Mouse (Mus musculus) liver, embryonic 11.5 days (tissue): ENCODE results near the gene Tnrc6b. TPM values are rescaled to one million over a fixed set of nuclear protein-coding genes. Genes with fewer than 3 reads are reported as not detected.
A peak's percentile ranks its signal among the peaks of the same experiment; 100 is the strongest.
"Not testable (repeated sequence)": the region's sequence is repeated elsewhere in the genome, so short reads cannot be mapped to it uniquely, and the experiment has no call there.

Experiments
- ATAC-seq: fragments of 200-750 bp; cut with Nextera tagmentation; replicated peaks from 2 replicates; pipeline ENCODE4 v1.8.0; 2017; ENCODE audit warnings: moderate number of reproducible peaks, mild to moderate bottlenecking, moderate TSS enrichment, moderate library complexity; ENCODE audit not compliant: low FRiP score
- DNase-seq: peaks from one replicate; pipeline ENCODE4 v3.0.0-alpha.2; 2017; ENCODE audit warnings: low spot score
- H3K27ac ChIP-seq: fragments of 300-500 bp; sonication (generic); 2 replicates; pipeline ENCODE4 v1.5.1; 2014; ENCODE audit warnings: mild to moderate bottlenecking, low read depth, low read length, control low read depth
- H3K27me3 ChIP-seq: fragments of 300-500 bp; sonication (generic); replicated peaks from 2 replicates; pipeline ENCODE4 v1.6.1; 2014; ENCODE audit warnings: low read length, mixed read lengths; ENCODE audit not compliant: control insufficient read depth, insufficient read depth
- H3K36me3 ChIP-seq: fragments of 300-500 bp; sonication (generic); 2 replicates; pipeline ENCODE4 v1.6.1; 2014; ENCODE audit warnings: mild to moderate bottlenecking, low read length, moderate library complexity, mixed read lengths; ENCODE audit not compliant: control insufficient read depth, insufficient read depth
- H3K4me1 ChIP-seq: fragments of 300-500 bp; sonication (generic); replicated peaks from 2 replicates; pipeline ENCODE4 v1.6.1; 2014; ENCODE audit warnings: low read length, mixed read lengths; ENCODE audit not compliant: control insufficient read depth, insufficient read depth
- H3K4me2 ChIP-seq: fragments of 300-500 bp; sonication (generic); 2 replicates; pipeline ENCODE4 v1.6.1; 2014; ENCODE audit warnings: mild to moderate bottlenecking, control low read depth, moderate library complexity
- H3K4me3 ChIP-seq: fragments of 300-500 bp; sonication (generic); 2 replicates; pipeline ENCODE4 v1.5.1; 2014; ENCODE audit warnings: low read depth, low read length, control low read depth
- H3K9ac ChIP-seq: fragments of 300-500 bp; sonication (generic); 2 replicates; pipeline ENCODE4 v1.6.1; 2014; ENCODE audit warnings: low read depth, low read length, control low read depth
- H3K9me3 ChIP-seq: fragments of 300-500 bp; sonication (generic); 2 replicates; pipeline ENCODE4 v1.6.1; 2016; ENCODE audit warnings: low read length, inconsistent platforms, mixed read lengths; ENCODE audit not compliant: control insufficient read depth
- WGBS: fragments of 180-500 bp; shearing (Covaris S2); extraction: QIAGEN DNeasy Blood & Tissue Kit; methylation state at CpG from one replicate; pipeline ENCODE4 v1.1.7; 2014; 5-methylcytosine and 5-hydroxymethylcytosine counted together
- polyA plus RNA-seq: library from polyadenylated mRNA; unstranded; fragments of >200 nt; fragmentation: Nextera tagmentation; extraction: Ambion mirVana; gene quantifications from 2 replicates; pipeline ENCODE4 v1.2.1, GENCODE M21; 2014

The Tnrc6b gene
- polyA plus RNA-seq, 1 experiment from 2014 or later, result 18.5 TPM

DNA sequence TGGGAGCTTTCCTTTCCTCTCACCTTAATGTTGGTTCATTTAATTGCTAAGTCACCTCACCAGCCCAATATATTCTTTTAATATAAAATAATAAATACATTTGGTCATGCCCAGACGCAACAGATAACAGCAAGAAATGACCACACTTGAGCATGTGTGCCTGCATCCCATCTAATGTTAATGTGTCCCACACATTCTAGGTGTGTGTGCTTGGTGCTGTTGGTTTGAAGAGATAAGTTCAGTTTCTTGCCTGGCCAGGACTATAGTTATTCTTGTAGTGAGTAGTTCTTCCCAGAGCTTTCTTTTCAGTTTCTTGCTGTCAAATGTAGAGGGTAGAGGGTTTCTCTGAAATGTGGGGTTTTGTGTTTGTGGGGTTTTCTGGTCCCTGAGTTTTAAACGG is 133.8 kb downstream of the Tnrc6b start:
- H3K4me1 ChIP-seq, result peaks cover 30% of the 10 kb centered on the region
- no peaks in the 10 kb centered on the region for H3K27me3 ChIP-seq
- no peak overlapping the region for H3K4me3 ChIP-seq
- DNase-seq (no peak), ATAC-seq (peak; percentile 43; the same call in 1 of the 2 replicates)
- H3K27ac ChIP-seq, result no peak overlapping the region
- no peak overlapping the region for H3K4me2 ChIP-seq
- no peaks in the 10 kb centered on the region for H3K36me3 ChIP-seq
- WGBS, result 78% methylated on average over 2 of the region's 2 CpGs
- no peak overlapping the region for H3K9ac ChIP-seq
- no peaks in the 10 kb centered on the region for H3K9me3 ChIP-seq

DNA sequence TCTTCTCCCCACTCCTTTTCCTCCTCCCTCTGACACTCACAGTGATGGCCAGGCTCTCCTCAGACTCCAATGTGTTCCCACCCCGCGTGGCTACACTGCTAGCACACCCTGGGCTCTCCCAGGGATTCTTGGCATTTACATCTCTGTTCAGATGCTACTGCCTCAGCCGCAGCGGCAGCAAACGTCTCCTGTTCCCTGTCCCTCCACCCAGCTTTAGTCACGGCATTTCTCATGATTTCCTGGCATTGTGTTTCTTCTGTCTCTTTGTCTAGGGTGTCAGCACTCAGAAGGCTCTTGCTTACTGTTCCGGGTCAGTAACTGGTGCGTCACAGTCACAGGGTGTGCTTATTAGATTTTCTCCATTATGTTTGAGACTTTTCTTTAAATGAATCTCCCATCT is 138.9 kb downstream of the Tnrc6b start:
- Histone ChIP-seq H3K9ac (no peak overlapping the region), H3K9me3 (no peaks in the 10 kb centered on the region), H3K27ac (no peak overlapping the region), H3K4me2 (no peak overlapping the region), H3K36me3 (0 out of 2 replicates have a peak, but pooled peaks cover 2% of the 10 kb centered on the region), H3K4me3 (no peak overlapping the region), H3K27me3 (no peaks in the 10 kb centered on the region), H3K4me1 (peaks cover 4% of the 10 kb centered on the region)
- ATAC-seq (no peak), DNase-seq (no peak)
- WGBS, result 73% methylated on average over 8 of the region's 8 CpGs

DNA sequence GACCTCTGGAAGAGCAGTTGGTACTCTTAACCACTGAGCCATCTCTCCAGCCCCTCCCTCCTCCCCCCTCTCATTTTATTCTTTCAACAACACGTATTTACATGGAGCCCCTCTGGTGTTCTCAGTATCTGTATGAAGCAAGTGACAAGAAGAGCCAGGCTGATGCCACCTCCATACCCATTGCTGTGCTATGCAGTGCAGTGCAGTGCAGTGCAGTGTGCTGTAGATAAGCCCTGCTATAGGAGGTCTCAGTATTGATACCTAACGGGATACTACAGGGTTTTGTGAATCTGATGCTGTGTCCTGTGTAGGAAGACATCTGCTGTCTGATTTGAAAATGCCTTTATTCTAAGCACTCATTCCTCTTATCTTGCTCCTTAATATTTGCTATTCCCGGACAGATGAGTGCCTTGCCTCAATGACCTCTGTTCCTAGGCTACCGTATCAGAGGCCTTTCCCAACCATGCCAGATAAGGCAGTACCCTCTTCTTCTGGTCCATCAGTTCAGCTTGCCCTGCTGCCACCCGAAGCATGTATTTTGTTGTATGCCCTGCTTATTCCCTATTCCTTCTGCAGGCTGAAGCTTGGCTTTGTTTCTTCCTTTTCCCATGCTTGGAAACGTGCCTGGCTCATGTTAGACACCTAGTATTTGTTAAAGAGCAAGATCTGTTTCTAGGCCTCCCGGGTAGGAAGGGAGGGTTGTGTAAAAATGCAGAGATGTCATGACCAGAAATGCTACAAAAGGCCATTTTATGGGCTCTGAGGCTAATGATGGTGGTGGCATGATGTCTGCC is 139.8 kb downstream of the Tnrc6b start:
- 72% methylated on average over 7 of the region's 7 CpGs for WGBS
- H3K27ac ChIP-seq, result no peak overlapping the region
- no peak overlapping the region for H3K4me2 ChIP-seq

DNA sequence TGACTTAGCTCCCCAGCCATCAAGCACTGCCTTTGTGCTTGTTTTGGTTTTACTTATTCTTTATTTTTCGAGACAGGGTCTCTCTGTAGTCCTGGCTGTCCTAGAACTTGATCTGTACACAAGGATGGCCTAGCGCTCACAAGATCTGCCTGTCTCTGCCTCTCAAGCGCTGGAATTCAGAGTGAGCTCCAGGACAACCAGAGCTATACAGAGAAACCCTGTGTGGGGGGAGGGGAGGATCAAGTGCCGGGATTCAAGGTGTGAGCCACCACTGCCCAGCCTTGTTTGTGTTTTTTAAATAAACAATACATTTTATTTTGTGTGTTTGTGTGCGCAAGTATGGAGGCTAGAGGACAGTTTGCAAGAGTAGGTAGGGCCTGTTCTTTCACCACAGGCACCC is 141.0 kb downstream of the Tnrc6b start:
- no peaks in the 10 kb centered on the region for H3K27me3 ChIP-seq
- ATAC-seq (no peak), DNase-seq (no peak)
- no peak overlapping the region for H3K4me2 ChIP-seq
- 0 out of 2 replicates have a peak, but pooled peaks cover 2% of the 10 kb centered on the region for H3K36me3 ChIP-seq
- 92% methylated on average over 5 of the region's 5 CpGs for WGBS
- no peak overlapping the region for H3K4me3 ChIP-seq
- H3K27ac ChIP-seq, result no peak overlapping the region
- no peak overlapping the region for H3K9ac ChIP-seq
- peaks cover 2% of the 10 kb centered on the region for H3K4me1 ChIP-seq
- H3K9me3 ChIP-seq, result no peaks in the 10 kb centered on the region

More for the DNA sequence above, 139.8 kb downstream of the Tnrc6b start:
- Histone ChIP-seq H3K27me3 (no peaks in the 10 kb centered on the region), H3K9ac (no peak overlapping the region), H3K4me3 (no peak overlapping the region), H3K4me1 (peaks cover 2% of the 10 kb centered on the region), H3K36me3 (0 out of 2 replicates have a peak, but pooled peaks cover 2% of the 10 kb centered on the region), H3K9me3 (no peaks in the 10 kb centered on the region)
- ATAC-seq (0 out of 2 replicates have a peak, but pooled peaks have one; percentile 53), DNase-seq (no peak)

DNA sequence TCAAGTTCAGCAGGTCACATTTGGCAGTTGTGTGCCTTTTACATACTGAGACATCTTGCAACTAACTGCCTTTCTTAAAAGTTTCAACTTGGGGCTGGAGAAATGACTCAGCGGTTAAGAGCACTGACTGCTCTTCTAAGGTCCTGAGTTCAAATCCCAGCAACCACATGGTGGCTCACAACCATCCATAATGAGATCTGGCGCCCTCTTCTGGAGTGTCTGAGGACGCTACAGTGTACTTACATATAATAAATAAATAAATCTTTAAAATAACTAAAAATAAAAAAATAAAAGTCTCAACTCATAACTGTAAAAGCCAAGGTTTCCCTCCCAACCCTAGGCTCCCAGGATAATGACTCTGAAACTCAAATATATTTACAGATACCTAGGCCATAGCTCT is 141.4 kb downstream of the Tnrc6b start:
- not testable (repeated sequence) for H3K4me3 ChIP-seq, H3K27ac ChIP-seq, H3K4me2 ChIP-seq, ATAC-seq, H3K27me3 ChIP-seq, DNase-seq, H3K9me3 ChIP-seq, H3K36me3 ChIP-seq, H3K9ac ChIP-seq, H3K4me1 ChIP-seq
- 77% methylated on average over 3 of the region's 3 CpGs for WGBS

DNA sequence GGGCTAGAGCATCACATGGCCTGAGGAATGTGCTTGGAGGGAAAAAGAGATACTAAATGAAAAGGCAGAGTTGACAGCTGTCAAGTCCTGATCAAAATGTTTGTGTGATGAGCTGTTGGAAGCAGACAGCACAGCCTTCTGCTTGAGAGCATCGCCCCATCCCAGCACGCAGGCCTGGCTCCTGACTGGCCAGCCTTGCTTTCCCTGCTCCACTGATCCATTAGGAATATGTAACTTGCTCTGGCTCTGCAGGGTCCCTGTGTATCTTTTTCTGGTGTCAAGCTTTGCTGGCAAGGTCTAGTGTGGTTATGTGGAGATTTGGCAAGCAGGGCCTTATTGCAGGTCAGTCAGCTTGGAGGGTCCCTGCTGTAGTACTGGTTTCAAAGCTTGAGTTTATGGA is 148.3 kb downstream of the Tnrc6b start:
- Histone ChIP-seq H3K36me3 (peaks cover 2% of the 10 kb centered on the region; the same call in 1 of the 2 replicates), H3K9ac (no peak overlapping the region), H3K9me3 (no peaks in the 10 kb centered on the region), H3K4me1 (no peaks in the 10 kb centered on the region), H3K27me3 (no peaks in the 10 kb centered on the region), H3K4me2 (no peak overlapping the region), H3K4me3 (no peak overlapping the region), H3K27ac (no peak overlapping the region)
- no peak for DNase-seq
- 94% methylated on average over 2 of the region's 2 CpGs for WGBS
- ATAC-seq, result no peak

DNA sequence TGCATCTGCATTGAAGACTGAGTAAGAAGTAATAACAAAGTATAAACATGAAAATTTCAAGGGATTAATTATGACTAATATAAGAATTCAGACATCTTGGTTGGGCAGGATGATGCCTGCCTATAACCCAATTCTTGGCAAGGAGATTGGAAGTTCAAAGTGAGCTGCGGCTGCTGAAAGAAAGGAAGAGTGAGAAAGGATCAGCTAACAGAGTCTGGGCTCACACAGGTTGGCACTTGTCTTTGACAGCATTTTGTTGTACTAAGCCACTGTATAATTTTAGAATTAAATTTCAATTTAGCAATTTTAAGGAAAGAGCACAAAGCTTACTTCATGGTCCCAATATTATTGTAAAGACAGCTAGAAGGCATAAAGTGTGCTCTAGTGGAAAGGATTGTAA is 150.2 kb downstream of the Tnrc6b start:
- H3K4me2 ChIP-seq, result no peak overlapping the region
- H3K27ac ChIP-seq, result no peak overlapping the region
- 97% methylated on average over 1 of the region's 1 CpGs for WGBS
- H3K9ac ChIP-seq, result no peak overlapping the region
- H3K4me1 ChIP-seq, result no peaks in the 10 kb centered on the region
- DNase-seq (no peak), ATAC-seq (no peak)
- H3K9me3 ChIP-seq, result no peaks in the 10 kb centered on the region
- H3K4me3 ChIP-seq, result no peak overlapping the region
- H3K27me3 ChIP-seq, result no peaks in the 10 kb centered on the region
- peaks cover 2% of the 10 kb centered on the region; the same call in 1 of the 2 replicates for H3K36me3 ChIP-seq

DNA sequence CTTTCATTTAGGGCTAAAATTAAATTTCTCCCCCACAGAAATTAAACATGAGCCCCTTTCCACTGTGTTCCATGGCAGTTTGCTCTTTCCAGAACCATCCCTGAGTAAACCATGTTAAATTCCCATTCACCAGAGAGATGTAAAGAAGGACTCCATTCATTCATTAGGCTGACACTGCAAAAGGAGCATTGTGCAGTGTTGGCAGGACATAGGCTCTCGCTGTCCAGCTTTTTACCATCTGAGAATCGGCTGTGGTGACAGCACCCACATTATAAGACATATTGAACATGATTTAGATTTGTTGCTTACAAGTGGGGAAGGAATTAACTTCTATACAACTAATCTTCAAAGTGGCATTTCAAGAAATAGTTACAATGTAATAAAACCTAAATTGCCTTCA is 150.9 kb downstream of the Tnrc6b start:
- Histone ChIP-seq H3K36me3 (peaks cover 2% of the 10 kb centered on the region; the same call in 1 of the 2 replicates), H3K9me3 (no peaks in the 10 kb centered on the region), H3K27me3 (no peaks in the 10 kb centered on the region), H3K9ac (no peak overlapping the region), H3K27ac (no peak overlapping the region), H3K4me3 (no peak overlapping the region), H3K4me1 (no peaks in the 10 kb centered on the region), H3K4me2 (no peak overlapping the region)
- ATAC-seq, result no peak
- WGBS, result 91% methylated on average over 2 of the region's 2 CpGs
- DNase-seq, result no peak

DNA sequence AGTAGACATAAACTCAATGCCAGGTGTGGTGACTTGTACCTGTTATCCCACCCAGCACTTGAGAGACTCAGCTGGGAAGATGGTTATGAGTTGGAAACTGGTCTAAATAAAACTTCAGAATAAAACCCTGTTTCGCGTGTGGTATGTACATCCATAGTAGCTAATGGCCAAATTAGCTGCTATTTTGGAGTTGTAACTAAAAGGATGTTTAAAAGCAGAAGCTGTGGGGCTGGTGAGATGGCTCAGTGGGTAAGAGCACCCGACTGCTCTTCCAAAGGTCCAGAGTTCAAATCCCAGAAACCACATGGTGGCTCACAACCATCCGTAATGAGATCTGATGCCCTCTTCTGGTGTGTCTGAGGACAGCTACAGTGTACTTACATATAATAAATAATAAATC is 157.5 kb downstream of the Tnrc6b start:
- 93% methylated on average over 4 of the region's 4 CpGs for WGBS
- not testable (repeated sequence) for H3K36me3 ChIP-seq

More for the DNA sequence above, 157.5 kb downstream of the Tnrc6b start:
- H3K9me3 ChIP-seq, H3K9ac ChIP-seq, DNase-seq, H3K27ac ChIP-seq, ATAC-seq, H3K4me3 ChIP-seq, H3K4me2 ChIP-seq, H3K27me3 ChIP-seq, H3K4me1 ChIP-seq: not testable (repeated sequence)
